Mouse (Mus musculus): ENCODE measurements at regions not wholly inside any gene's neighbourhood (a gene's known extent, or its start where the extent isn't known, plus 50 kb on each side); places are given as distances from the start of the nearest gene placed in this dataset.
"Not testable (repeated sequence)": the region's sequence is repeated elsewhere in the genome, so short reads cannot be mapped to it uniquely, and the experiment has no call there.

DNA sequence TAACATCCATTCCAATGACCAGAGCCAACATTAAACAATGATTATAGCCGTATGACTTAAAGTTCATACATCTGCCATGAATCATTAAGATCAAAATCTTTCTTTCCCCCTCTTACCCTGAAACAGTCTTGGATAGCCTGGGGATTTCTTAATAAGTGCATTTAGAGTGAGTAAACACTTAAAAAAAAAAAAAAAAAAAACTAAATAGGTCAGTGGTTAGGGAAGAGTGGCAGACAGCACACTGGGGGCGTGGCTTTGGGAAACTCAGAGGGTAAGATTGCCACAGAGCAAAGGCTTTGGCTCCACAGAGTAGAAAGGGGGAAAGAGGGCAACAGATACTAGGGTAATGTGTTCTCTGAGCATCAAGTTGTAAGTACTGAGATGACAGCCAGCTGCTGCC lies 382.3 kb downstream of the 1190002N15Rik start:
- ATAC-seq (replicated peaks; ENCODE audit: poor library complexity), result no peak

DNA sequence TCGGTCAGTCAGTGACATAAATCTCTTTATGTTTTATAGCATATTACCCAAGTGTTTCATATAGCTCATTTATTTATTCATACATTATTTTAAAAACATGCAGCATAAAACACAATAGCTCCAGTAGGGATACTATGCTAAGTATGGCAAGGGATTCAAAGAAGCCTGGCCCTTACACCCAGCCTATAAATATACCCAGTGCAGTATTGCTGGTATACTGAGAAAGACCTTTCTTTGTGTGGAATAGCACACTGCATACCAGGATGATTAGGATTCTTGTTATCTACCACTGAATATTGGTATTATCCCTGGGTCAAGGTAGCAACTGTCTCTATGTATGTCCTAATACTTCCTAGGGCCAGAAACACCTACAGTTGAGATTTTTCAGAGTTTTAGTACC lies 389.4 kb downstream of the 1190002N15Rik start:
- no peak for ATAC-seq (replicated peaks; ENCODE audit: poor library complexity)

DNA sequence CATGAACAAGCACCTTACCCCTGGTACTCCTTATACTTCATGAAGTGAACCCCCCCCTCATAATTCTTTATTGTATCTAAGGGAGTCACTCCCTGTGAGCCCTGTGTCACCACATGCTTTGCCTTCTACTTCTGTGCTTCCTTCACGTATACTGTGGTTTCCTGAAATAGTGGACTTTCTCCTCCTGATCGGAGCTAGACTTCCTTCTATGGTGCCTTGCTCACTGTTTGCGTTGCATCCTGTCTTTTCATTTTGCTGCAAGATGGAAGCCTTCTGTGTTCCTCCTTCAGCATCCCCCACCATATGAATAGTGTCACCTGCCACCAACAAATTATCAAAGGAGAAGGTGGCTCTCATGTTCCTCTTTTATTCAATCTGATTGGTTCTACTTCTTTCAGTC lies 391.1 kb downstream of the 1190002N15Rik start:
- no peak for ATAC-seq (replicated peaks; ENCODE audit: poor library complexity)

DNA sequence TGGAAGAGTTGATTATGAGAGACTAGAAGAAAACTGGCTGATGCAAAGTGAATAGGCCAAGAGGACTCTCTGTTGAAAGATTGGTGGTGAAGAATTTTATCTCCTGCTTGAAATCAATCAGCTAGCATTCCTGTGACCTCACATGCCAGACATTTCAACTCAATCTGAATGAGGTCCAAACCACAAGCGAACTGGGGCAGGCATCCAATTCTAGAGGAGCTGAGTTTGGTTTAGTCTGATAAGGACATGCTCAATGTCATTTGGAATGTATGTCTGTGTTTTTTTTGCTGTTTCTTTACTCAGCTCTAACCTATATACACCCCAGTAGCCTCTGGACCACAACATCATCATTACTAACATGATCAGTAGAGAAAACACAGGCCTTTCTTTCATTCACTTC lies 401.4 kb downstream of the 1190002N15Rik start:
- peak; percentile 46 for ATAC-seq (replicated peaks; ENCODE audit: poor library complexity)

DNA sequence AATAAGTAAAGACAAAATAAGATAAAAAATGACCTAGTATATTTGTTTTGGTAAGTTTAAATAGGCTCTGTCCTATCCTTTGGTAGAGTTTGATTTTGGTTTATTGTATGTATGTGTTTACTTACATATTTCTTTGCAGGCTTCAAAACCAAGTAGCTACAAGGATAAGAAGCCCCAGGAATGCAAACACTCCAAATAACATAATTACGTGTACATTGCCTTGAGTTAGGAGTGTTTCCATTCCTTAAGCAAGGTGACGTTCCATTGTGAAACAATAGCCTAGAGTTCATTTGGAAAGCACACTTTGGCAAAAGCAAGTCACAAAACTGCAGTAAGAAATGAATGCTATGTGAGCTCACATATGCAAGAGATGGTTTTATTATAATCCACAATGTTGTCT lies 404.2 kb downstream of the 1190002N15Rik start:
- ATAC-seq (replicated peaks; ENCODE audit: poor library complexity), result no peak

DNA sequence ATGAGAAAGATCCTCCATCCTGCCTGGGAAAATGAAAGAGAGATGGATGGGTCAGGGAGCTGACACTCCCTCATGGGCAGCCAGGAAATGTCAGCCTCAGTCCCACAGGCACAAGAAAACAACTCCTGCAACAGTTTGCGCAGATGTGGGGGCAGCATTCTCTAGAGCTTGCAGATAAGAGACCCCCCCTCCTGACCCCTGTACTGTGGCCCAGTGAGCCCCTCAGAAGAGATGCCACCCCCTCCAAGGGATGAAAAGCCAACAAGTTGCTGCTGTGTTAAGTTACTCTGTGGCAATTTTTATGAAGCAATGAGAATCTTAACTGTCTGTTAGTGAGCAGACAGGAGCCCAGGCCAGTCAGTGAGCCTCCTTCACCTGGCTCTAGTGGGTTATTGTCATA lies 406.5 kb downstream of the 1190002N15Rik start:
- ATAC-seq (replicated peaks; ENCODE audit: poor library complexity), result no peak

DNA sequence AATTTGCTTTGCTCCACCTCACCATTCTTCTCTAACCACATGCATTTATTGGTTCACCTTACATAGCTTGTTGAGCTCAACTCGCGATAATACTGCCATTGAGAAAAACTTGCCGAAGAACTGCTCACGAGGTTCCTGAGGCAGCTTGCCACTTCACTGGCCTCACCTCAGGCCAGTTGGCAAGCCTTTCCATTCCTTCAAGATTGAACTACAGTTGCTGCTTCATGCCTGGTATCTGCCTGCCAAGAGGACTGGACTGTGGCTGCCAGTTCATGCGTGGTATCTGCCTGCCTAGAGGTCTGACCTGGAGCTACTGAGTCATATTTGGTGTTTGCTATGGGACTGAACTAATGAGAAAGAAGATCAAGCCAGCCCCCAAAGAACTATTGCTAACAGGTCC lies 420.9 kb downstream of the 1190002N15Rik start:
- no peak for ATAC-seq (replicated peaks; ENCODE audit: poor library complexity)

DNA sequence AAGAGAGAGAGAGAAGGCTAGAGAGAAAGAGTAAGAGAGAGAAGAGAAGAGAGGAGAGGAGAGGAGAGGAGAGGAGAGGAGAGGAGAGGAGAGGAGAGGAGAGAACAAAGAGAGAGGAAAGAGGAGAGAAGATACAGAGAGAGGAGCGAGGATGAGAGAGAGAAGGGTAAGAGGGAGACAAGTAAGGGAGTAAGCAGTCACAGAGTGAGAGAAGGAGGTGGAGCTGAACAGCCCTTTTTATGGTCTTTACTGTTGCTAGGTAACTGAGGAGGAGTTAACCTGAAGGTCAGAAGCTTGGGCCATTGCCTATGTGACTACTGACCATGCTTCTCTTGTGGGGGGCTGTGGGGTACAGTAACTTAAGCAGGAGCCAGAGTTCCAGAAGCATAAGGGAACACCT lies 430.2 kb downstream of the 1190002N15Rik start:
- ATAC-seq (replicated peaks; ENCODE audit: poor library complexity), result not testable (repeated sequence)

DNA sequence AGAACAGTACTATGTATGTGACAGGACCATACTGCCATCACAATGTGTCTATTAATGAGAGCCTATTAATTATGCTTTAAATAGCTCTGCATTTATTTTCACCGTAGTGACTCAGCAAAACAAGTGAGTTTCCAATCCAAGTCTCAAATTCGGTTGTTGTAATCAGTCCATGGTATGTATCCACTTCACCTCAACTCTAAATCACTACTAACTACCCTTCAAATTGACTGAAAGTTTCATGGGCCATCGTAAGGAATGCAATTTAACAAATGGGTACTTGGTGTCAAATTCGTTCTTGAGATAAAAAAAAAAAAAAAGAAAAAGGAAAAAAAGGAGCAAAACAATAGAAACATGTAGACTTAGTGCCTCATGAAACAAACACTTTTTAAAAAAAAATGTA lies 433.2 kb downstream of the 1190002N15Rik start:
- no peak for ATAC-seq (replicated peaks; ENCODE audit: poor library complexity)

DNA sequence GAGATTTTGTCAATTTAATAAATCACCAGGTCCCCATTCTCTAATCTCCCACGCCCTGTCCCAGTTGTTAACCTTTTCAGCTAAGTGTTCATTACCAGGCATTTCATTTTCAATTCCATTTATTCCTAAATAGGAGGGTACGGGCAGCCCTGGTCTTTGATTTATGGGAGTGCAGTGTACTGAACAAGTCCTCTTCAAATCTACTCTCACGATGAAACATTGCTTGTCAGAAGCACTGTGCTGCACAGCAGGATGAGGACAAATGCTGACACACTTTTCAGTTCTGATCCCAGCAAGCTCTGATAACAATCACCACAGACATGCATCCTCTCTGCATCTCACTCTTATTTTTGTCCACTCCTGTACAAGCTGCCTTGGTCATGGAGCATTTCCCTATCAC lies 435.9 kb downstream of the 1190002N15Rik start:
- no peak for ATAC-seq (replicated peaks; ENCODE audit: poor library complexity)

DNA sequence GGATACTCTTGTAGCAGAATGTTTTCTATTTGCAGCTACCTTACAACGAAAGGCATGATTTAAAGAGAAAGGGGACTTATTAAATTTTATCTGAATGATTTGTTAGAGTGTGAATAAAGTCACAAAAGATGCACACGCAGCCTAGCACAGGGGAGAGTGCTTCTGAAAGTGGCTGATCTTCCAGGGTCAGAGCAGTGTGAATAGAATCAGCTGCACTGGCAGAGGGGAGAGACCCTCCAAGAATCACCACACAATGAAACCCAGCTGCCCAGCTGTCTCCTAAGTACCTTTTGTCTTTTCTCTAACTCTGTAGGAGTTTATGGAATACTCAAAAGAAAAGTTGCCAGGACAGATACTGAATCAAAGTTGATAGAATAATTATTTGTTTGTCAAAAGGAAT lies 443.1 kb downstream of the 1190002N15Rik start:
- ATAC-seq (replicated peaks; ENCODE audit: poor library complexity), result no peak

DNA sequence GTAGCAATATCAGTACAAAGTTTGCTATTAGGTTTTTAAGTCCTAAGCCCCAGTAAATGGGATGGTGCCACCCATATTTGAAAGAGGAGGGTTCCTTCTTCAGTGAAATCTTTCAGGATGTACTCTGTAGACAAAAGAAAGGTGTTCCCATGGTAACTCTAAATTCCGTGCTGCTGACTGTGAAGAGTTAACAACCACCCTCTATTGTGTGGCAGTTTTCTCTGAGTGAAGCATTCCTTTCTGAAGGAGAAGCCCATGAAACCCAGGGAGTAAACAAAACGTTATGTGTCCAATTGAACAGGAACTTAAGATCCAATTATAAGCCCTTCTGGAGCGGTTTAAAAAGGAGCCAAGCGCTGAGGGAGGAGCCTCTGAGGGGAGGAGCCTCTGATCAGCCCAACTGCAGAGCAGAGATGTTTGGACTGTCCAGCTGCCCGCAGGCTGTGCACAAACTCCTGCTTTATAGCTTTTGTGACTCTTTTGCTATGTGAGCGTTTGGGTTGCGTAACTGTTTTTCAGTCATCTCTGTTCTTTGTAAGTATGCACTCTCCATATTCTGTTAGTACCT lies 446.1 kb downstream of the 1190002N15Rik start:
- no peak for ATAC-seq (replicated peaks; ENCODE audit: poor library complexity)

DNA sequence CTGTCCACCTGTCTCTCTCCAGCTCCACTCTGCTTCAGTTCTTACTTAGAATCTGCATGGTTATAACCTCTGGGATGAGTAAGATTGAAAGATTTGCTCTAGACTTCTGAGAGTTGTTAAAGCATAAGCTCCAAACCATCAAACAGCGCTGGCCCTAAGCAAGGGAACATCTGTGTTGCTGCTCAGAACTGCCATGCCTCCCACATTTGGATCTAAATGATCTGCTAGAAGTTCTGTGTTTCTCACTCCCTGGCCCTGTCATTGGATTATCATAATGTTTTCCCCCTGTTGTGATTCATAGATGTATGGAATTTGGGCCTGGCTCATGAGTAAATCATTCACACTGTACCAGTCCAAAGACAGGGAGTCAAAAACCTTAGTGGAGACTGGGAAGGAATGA lies 448.1 kb downstream of the 1190002N15Rik start:
- no peak for ATAC-seq (replicated peaks; ENCODE audit: poor library complexity)

DNA sequence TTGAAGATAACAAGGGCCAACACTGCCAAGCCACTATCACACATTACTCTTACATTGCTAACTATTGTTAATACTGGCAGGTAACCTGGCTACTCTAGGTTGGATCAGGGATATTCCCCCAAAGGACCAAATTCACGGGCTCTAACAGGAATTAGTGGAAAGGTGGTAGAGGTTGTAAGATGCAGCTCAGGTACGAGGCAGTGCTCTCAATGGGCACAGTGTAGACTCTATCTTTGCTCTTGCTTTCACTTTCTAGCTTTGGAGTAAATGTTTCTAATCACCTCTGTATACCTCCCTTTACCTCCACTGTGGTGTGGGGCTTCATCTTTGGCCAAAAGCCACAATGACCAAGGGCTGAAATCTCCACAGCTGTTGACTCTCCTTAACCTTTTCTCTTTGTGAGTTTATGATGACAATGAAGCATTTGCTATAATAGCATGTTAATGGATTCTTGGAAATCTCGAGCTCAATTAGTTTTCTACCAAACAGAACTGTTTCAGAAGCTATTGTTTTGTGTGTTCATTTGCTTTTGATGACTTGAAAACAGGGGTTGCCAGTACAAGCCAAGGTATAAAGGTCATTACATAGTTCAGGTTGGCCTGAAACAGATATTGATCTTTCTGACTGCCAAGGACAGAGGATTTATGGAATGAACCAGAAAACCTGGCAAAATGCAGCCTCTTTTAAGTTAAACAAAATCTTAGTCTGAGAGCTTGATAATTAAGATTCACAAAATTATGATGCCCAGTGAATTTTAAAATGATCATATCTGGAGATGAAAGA lies 454.1 kb downstream of the 1190002N15Rik start:
- no peak for ATAC-seq (replicated peaks; ENCODE audit: poor library complexity)

DNA sequence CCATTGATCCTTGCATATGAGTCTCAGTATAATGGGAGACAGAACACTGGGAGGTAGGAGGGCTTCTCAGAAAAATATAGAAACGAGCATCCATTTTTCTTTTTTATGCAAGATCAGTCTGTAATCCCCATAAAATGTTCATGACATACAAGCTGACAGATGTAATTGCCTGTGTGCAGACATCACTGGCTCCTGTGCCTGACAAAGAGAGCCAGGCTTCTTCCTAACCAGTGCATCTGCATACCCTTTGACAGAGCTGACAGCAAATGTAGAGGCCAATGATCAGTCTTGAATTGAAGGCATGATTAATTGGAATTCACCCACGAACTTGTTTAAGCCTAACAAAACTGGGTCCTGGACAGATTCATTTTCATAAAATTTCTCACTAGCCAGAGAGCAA lies 463.0 kb downstream of the 1190002N15Rik start:
- ATAC-seq (replicated peaks; ENCODE audit: poor library complexity), result no peak

DNA sequence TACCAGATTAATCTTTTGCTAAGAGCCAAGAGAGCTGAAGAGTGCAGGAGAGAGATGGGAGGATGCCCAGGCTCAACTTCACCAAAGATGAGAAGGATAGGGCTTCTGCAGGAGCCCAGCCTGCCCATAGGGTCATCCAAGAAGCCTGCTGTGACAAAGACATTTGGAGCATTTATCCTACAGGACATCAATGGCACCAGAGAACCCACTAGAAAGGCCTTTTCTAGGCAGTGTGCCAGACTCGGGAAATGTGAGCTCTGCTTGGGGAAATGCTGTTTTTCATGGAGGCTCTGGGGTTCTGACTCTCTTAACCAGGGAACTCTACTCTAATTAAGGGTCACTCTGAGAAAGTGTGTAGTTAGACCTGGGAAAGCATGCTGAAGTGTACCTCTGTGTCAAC lies 470.8 kb downstream of the 1190002N15Rik start:
- ATAC-seq (replicated peaks; ENCODE audit: poor library complexity), result no peak

DNA sequence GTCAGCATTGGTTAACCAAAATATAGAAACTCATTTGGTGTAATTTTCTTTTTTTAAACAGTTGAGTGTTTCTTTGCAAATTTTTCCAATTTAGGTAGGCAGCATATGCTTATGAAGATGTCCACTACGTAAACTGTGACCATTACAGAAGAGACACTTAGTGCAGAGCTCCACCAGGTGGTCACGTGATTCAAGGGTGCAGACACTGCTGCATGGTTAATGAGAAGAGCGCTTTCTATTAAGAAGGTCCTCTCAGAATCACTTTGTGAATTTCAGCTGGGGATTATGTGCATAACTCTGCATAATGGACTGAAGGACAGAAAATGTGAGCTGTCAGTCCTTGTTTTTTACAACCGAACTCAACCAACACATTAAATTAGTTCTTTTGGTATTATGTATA lies 484.7 kb downstream of the 1190002N15Rik start:
- ATAC-seq (replicated peaks; ENCODE audit: poor library complexity), result no peak

DNA sequence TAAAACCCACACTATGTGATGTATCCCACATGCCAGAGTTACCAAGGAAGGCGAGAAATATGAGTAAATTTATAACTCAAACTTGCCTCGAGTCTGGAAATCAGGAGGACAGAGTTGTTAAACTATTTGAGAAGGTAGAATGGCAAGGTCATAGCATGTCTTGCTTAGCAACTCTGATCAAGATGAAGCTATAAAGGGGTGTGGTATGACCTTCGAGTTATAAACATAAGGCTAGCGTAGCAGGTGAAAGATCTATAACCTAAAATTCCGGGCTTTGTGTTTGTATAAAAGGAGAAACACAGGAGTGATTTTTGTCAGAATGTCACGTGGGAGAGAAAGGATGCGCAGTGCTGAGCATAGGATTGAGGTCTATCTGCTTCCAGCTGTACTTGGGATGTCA lies 490.0 kb downstream of the 1190002N15Rik start:
- no peak for ATAC-seq (replicated peaks; ENCODE audit: poor library complexity)

DNA sequence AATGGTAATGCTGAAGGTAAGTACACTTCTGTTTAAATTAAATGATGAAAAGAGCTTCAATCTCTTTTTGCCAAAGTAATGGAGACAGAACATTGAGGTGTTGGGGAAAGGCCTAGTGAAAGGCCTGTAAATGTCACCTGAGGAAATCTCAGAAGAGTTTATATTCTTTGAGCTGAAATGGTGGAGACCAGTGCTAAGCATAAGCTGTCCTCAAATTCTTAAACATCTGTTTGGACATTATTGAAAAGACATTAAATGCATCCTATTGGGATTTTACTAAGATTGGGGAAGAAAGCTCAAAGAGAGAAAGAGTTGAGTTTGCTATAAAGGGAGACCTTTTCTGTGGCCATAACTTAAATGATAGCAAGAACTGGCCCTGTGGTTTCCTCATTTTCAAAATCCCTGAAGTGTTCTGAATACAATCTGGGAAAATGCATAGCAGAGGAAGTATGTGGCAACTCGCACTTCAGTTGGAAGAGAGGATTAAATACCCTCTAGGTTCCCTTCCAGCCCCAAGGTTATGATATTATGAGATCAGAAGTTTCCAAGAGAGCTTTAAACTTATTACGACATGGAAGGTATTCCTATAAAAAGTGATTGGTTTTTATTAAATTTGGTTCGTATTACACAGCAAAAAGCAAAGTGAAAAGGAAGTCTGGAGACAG lies 492.3 kb downstream of the 1190002N15Rik start:
- no peak for ATAC-seq (replicated peaks; ENCODE audit: poor library complexity)

DNA sequence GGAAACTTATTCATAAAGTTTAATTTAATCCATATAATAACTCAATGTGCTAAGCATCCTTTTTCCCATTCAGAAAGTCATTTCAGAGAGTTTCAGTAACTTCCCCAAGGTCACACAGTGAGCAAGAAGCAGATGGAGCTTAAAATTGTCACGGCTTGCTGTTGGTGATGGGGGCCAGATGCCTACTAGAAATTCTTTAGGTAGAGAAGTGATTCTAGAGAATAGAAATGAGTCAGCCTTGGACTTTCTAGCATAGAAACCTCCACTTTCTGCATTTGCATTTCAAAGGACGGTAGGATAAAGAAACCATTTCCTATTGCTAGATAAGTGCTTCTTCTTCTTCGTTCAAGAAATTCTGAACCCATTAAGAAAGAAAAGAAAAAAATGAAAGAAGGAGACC lies 514.1 kb downstream of the 1190002N15Rik start:
- no peak for ATAC-seq (replicated peaks; ENCODE audit: poor library complexity)

DNA sequence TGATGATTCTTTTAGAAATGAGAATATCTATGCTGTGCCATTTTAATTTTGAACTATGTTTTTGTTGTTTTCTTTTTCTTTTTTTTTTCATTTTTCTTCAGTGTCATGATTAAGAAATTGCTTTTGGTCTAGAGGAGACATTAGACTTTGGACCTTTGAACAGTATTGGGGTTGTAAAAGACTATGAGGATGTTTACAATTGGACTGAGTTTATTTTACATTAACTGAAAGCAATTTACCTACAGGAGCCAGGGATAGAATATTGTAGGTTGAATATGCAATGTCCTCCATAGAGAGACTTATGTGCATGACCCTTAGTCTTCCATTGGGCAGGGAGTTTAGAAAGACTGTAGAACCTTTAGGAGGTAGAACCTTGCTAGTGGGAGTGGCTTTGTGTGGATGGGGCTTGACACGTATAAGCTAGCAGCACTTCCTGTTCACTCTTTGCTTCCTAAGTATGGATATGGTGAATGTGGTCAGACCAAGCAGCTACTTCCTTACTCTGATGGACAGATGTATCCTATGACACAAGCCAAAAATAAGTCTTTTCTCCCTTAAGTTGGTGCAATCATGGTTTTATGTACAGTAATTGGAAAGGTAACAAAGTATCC lies 516.5 kb downstream of the 1190002N15Rik start:
- peak; percentile 94 for ATAC-seq (replicated peaks; ENCODE audit: poor library complexity)
